Mouse (Mus musculus) embryonic fibroblast, embryonic 13.5 days (primary cell): ENCODE data around the gene Mpzl2.

Experiments
- CTCF ChIP-seq: IDR thresholded peaks from 2 replicates; pipeline ENCODE4 v1.5.1; 2011; ENCODE audit warnings: mild to moderate bottlenecking, control low read depth, low read length, moderate library complexity, borderline replicate concordance; ENCODE audit not compliant: insufficient read depth
- POLR2A ChIP-seq: IDR thresholded peaks from 2 replicates; pipeline ENCODE4 v1.6.1; 2011; ENCODE audit warnings: low read depth, mild to moderate bottlenecking, control low read depth, low read length, moderate library complexity

GRCm38 (mm10) chr9:45066735-45067134, 27.1 kb downstream of the Mpzl2 start:
- TF ChIP-seq CTCF = no peak
- no peak for TF ChIP-seq POLR2A
